Mouse (Mus musculus) midbrain, embryonic 14.5 days (tissue): ENCODE results near the gene Lysmd4. TPM values are rescaled to one million over a fixed set of nuclear protein-coding genes. Genes with fewer than 3 reads are reported as not detected.

ENCODE experiments used
- ATAC-seq: fragments of 200-750 bp; cut with Nextera tagmentation; 2 replicates; pipeline ENCODE4 v1.8.0; 2017; ENCODE audit warnings: moderate number of reproducible peaks, moderate library complexity; ENCODE audit not compliant: low FRiP score, low TSS enrichment
- DNase-seq: peaks from one replicate; pipeline ENCODE4 v3.0.0-alpha.2; 2015
- H3K27ac ChIP-seq: fragments of 300-500 bp; sonication (generic); replicated peaks from 2 replicates; pipeline ENCODE4 v1.5.1; 2014; ENCODE audit warnings: mild to moderate bottlenecking, low read depth, low read length, moderate library complexity
- H3K27me3 ChIP-seq: fragments of 300-500 bp; sonication (generic); 2 replicates; pipeline ENCODE4 v1.6.1; 2014; ENCODE audit warnings: low read length, control low read depth, mixed read lengths; ENCODE audit not compliant: control insufficient read depth, insufficient read depth
- H3K36me3 ChIP-seq: fragments of 300-500 bp; sonication (generic); 2 replicates; pipeline ENCODE4 v1.6.1; 2014; ENCODE audit warnings: low read length, control low read depth; ENCODE audit not compliant: control insufficient read depth, insufficient read depth
- H3K4me1 ChIP-seq: fragments of 300-500 bp; sonication (generic); 2 replicates; pipeline ENCODE4 v1.6.1; 2014; ENCODE audit warnings: mild to moderate bottlenecking, antibody characterized with exemption, low read length, control low read depth; ENCODE audit not compliant: control insufficient read depth, insufficient read depth
- H3K4me2 ChIP-seq: fragments of 300-500 bp; sonication (generic); 2 replicates; pipeline ENCODE4 v1.6.1; 2014; ENCODE audit warnings: mild to moderate bottlenecking, low read length, moderate library complexity
- H3K4me3 ChIP-seq: fragments of 300-500 bp; sonication (generic); replicated peaks from 2 replicates; pipeline ENCODE4 v1.5.1; 2014; ENCODE audit warnings: low read depth, low read length
- H3K9ac ChIP-seq: fragments of 300-500 bp; sonication (generic); replicated peaks from 2 replicates; pipeline ENCODE4 v1.6.1; 2014; ENCODE audit warnings: mild to moderate bottlenecking, low read length, moderate library complexity
- H3K9me3 ChIP-seq: fragments of 300-500 bp; sonication (generic); 2 replicates; pipeline ENCODE4 v1.6.1; 2016; ENCODE audit warnings: low read length, control low read depth, mixed read lengths; ENCODE audit not compliant: control insufficient read depth
- WGBS: fragments of 180-500 bp; shearing (Covaris S2); extraction: QIAGEN DNeasy Blood & Tissue Kit; methylation state at CpG from one replicate; pipeline ENCODE4 v1.1.7; 2014; 5-methylcytosine and 5-hydroxymethylcytosine counted together
- polyA plus RNA-seq: library from polyadenylated mRNA; unstranded; fragments of >200 nt; fragmentation: Nextera tagmentation; extraction: Ambion mirVana; gene quantifications from 2 replicates; pipeline ENCODE4 v1.2.1, GENCODE M21; 2014

The Lysmd4 gene
- polyA plus RNA-seq, result 30.0 and 31.9 TPM in 2 replicates

GRCm38 (mm10) chr7:67222220-67222862 lies at the start of gene Lysmd4:
Lysmd4 (plus strand) TSS chr7:67222544.
- no peaks in the 10 kb centered on the region for H3K27me3 ChIP-seq
- peak within 1 kb of the TSS; percentile 79 for H3K4me2 ChIP-seq
- H3K4me1 ChIP-seq, result peaks cover 19% of the 10 kb centered on the region
- ATAC-seq, result peak; percentile 99
- peak; percentile 97 for DNase-seq
- H3K36me3 ChIP-seq, result peaks cover 29% of the 10 kb centered on the region
- H3K9me3 ChIP-seq, result no peaks in the 10 kb centered on the region
- WGBS, result 3% methylated on average over 31 of the region's 31 CpGs
- H3K4me3 ChIP-seq, result peak within 1 kb of the TSS; percentile 60
- H3K27ac ChIP-seq, result peak within 1 kb of the TSS; percentile 55
- peak within 1 kb of the TSS; percentile 79 for H3K9ac ChIP-seq

GRCm38 (mm10) chr7:67173522-67174195 lies 48.7 kb upstream of the Lysmd4 start:
- Histone ChIP-seq H3K4me2 (no peak overlapping the region), H3K4me1 (no peaks in the 10 kb centered on the region), H3K27ac (no peak overlapping the region), H3K9ac (no peak overlapping the region), H3K36me3 (no peaks in the 10 kb centered on the region), H3K4me3 (no peak overlapping the region), H3K27me3 (no peaks in the 10 kb centered on the region), H3K9me3 (no peaks in the 10 kb centered on the region)
- WGBS, result 77% methylated on average over 2 of the region's 2 CpGs
- no peak for DNase-seq
- no peak for ATAC-seq

- Histone ChIP-seq H3K27ac (no peak overlapping the region), H3K4me3 (no peak overlapping the region), H3K27me3 (no peaks in the 10 kb centered on the region), H3K9me3 (no peaks in the 10 kb centered on the region), H3K4me1 (no peaks in the 10 kb centered on the region), H3K4me2 (no peak overlapping the region), H3K36me3 (no peaks in the 10 kb centered on the region), H3K9ac (no peak overlapping the region)
- DNase-seq, result peak; percentile 34
- no peak for ATAC-seq
- WGBS, result 8% methylated on average over 4 of the region's 4 CpGs
Measured at GRCm38 (mm10) chr7:67183786-67184185, 38.6 kb upstream of the Lysmd4 start.

- no peaks in the 10 kb centered on the region for H3K36me3 ChIP-seq
- no peak overlapping the region for H3K27ac ChIP-seq
- H3K27me3 ChIP-seq, result no peaks in the 10 kb centered on the region
- 20% methylated on average over 10 of the region's 10 CpGs for WGBS
- peak; percentile 84 for DNase-seq
- no peak overlapping the region for H3K4me3 ChIP-seq
- no peak for ATAC-seq
- no peak overlapping the region for H3K9ac ChIP-seq
- H3K4me2 ChIP-seq, result no peak overlapping the region
- no peaks in the 10 kb centered on the region for H3K4me1 ChIP-seq
- H3K9me3 ChIP-seq, result no peaks in the 10 kb centered on the region
Measured at GRCm38 (mm10) chr7:67199412-67199811, 22.9 kb upstream of the Lysmd4 start.

DNA sequence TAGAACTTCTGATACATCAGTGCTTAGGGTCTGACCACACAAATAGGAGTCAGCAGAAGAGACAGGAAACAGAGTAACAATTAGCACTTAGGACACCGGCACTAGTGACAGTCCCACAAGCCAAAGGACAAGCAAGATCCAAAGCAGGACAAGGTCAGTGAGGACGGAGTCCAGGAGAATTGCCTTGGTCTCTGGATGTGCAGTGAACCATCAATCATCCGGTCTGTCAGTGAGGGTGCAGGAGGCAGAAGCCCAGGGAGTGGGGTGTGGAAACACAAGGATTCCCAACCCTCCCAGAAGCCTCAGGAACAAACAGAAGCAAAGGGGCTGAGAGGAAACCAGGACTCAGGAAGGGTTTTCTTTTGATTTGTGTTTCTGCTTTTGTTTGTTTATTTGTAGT lies 18.7 kb upstream of the Lysmd4 start:
- ATAC-seq (no peak), DNase-seq (no peak)
- Histone ChIP-seq H3K27me3 (no peaks in the 10 kb centered on the region), H3K4me1 (0 out of 2 replicates have a peak, but pooled peaks cover 3% of the 10 kb centered on the region), H3K9ac (no peak overlapping the region), H3K4me2 (no peak overlapping the region), H3K36me3 (no peaks in the 10 kb centered on the region), H3K4me3 (no peak overlapping the region), H3K9me3 (no peaks in the 10 kb centered on the region), H3K27ac (no peak overlapping the region)
- WGBS, result 92% methylated on average over 3 of the region's 3 CpGs

DNA sequence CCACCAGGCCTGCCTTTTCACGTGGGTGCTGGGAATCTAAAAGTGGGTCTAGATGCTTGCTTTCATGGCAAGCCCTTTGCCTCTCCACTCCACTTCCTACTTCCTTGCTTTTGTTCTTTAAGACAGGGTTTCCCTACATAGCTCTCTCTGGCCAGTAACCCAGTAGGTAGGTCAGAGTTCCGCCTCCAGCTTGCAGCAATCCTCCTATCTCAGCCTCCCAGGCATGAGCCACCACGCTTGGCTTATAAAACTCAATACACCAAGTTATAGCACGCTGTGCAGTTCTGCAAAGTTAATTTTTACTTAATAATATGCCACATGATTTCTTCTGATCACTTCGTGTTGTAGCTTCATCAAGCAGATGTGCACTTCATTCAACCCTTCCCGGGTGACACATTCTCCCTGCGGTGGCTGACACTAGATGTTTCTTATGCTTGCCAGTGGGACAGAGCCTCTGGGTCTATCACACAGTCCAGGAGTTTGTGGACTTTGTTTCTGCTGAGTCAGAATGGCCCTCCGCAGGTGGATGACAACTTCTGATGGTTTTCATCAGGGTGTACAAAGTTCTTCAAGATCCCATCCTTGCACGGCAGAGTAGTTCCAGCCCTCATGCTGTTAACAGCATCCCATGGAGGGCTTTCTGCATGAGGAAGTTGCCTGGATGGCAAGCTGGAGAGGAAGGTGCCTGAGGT lies 16.5 kb upstream of the Lysmd4 start:
- 89% methylated on average over 9 of the region's 9 CpGs for WGBS
- Histone ChIP-seq H3K4me2 (no peak overlapping the region), H3K4me1 (0 out of 2 replicates have a peak, but pooled peaks cover 3% of the 10 kb centered on the region), H3K4me3 (no peak overlapping the region), H3K36me3 (no peaks in the 10 kb centered on the region), H3K27me3 (no peaks in the 10 kb centered on the region), H3K9me3 (no peaks in the 10 kb centered on the region), H3K9ac (no peak overlapping the region), H3K27ac (no peak overlapping the region)
- DNase-seq (no peak), ATAC-seq (no peak)

DNA sequence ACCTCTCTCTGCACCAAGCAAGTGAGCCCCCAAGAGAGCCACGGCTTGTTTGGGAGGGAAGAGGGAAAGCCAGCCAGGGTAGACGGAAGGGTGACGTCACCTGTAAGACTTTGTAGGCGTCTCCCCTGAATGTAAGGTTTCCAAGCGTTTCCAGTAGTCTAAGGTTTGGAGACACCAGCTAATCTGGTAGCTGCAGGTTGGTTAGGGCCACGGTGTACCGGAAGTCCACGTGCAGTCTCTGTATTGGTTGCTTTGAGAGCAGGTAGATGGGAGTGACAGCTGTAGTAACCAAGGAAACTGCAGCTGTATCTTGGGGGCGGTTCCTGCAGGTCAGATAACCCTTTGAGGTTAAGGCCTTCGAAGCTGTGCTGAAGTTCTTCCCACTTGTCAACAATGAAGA lies 15.8 kb upstream of the Lysmd4 start:
- no peaks in the 10 kb centered on the region for H3K36me3 ChIP-seq
- DNase-seq (no peak), ATAC-seq (no peak)
- no peak overlapping the region for H3K4me2 ChIP-seq
- 78% methylated on average over 10 of the region's 10 CpGs for WGBS
- H3K27ac ChIP-seq, result no peak overlapping the region
- no peaks in the 10 kb centered on the region for H3K9me3 ChIP-seq
- 0 out of 2 replicates have a peak, but pooled peaks cover 3% of the 10 kb centered on the region for H3K4me1 ChIP-seq
- no peaks in the 10 kb centered on the region for H3K27me3 ChIP-seq
- no peak overlapping the region for H3K9ac ChIP-seq
- H3K4me3 ChIP-seq, result no peak overlapping the region

DNA sequence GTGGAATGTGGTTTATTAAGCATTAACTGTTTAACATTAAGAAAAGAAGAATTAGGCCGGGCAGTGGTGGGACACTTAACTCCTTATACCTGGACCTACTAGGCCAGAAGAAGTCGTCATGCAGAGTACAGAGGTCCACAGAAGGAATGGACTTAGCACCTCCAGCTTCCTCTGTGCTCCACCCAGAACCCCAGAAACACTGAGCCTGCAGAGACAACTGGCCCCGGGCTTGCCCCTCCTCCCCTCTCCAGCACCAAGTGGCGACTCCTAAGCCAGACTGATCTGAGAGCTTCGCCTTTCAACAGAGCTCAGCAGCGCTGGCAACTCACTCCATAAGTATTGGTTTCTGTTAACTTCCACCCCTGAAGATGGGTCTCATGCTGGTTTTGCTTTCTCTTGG lies 14.6 kb upstream of the Lysmd4 start:
- H3K9me3 ChIP-seq, result no peaks in the 10 kb centered on the region
- no peak overlapping the region for H3K9ac ChIP-seq
- H3K27ac ChIP-seq, result no peak overlapping the region
- ATAC-seq, result no peak
- no peaks in the 10 kb centered on the region for H3K36me3 ChIP-seq
- no peaks in the 10 kb centered on the region for H3K27me3 ChIP-seq
- 49% methylated on average over 6 of the region's 6 CpGs for WGBS
- DNase-seq, result no peak
- no peak overlapping the region for H3K4me3 ChIP-seq
- H3K4me2 ChIP-seq, result no peak overlapping the region
- H3K4me1 ChIP-seq, result 0 out of 2 replicates have a peak, but pooled peaks cover 3% of the 10 kb centered on the region
